Mouse (Mus musculus) spleen, adult 2 months (tissue): Measurements from ENCODE around the gene Ezh1. TPM values are rescaled to one million over a fixed set of nuclear protein-coding genes. Genes with fewer than 3 reads are reported as not detected.

Source experiments
- DNase-seq, 2 experiments: peaks; one replicate each; pipeline versions ENCODE4 v3.0.0 to v3.0.0-alpha.2; 2012 to 2021; ENCODE audit warnings: low spot score in 2 of 2, low read depth in 1 of 2
- H3K27ac ChIP-seq: fragments of 200-500 bp; 2 replicates; pipeline ENCODE4 v1.5.1; 2012; ENCODE audit warnings: low read length, inconsistent platforms; ENCODE audit not compliant: insufficient read depth
- H3K27me3 ChIP-seq: fragments of 200-500 bp; 2 replicates; pipeline ENCODE4 v1.6.1; 2012; ENCODE audit warnings: mild to moderate bottlenecking, moderate library complexity, low read length, inconsistent platforms; ENCODE audit not compliant: control insufficient read depth, insufficient read depth
- H3K36me3 ChIP-seq: fragments of 200-500 bp; 2 replicates; pipeline ENCODE4 v1.6.1; 2012; ENCODE audit warnings: mild to moderate bottlenecking, low read length, inconsistent platforms; ENCODE audit not compliant: control insufficient read depth, insufficient read depth
- H3K4me1 ChIP-seq: fragments of 200-500 bp; 2 replicates; pipeline ENCODE4 v1.6.1; 2011; ENCODE audit warnings: inconsistent platforms; ENCODE audit not compliant: control insufficient read depth, insufficient read depth, insufficient read length
- H3K4me3 ChIP-seq: fragments of 200-500 bp; 2 replicates; pipeline ENCODE4 v1.5.1; 2011; ENCODE audit warnings: mild to moderate bottlenecking, inconsistent platforms; ENCODE audit not compliant: insufficient read depth, insufficient read length; ENCODE audit errors: extremely low read depth
- CTCF ChIP-seq: fragments of 200-500 bp; IDR thresholded peaks from 2 replicates; pipeline ENCODE4 v1.5.1; 2011; ENCODE audit warnings: mild to moderate bottlenecking, inconsistent platforms; ENCODE audit not compliant: insufficient read depth, insufficient read length, insufficient replicate concordance; ENCODE audit errors: extremely low read depth
- POLR2A ChIP-seq: fragments of 200-500 bp; IDR thresholded peaks from 2 replicates; pipeline ENCODE4 v1.6.1; 2011; ENCODE audit warnings: low read depth, low read length, inconsistent platforms
- WGBS: fragments of 180-500 bp; shearing (Covaris S2); methylation state at CpG from one replicate; pipeline ENCODE4 v1.1.7; 2018; 5-methylcytosine and 5-hydroxymethylcytosine counted together
- polyA plus RNA-seq: library from polyadenylated mRNA; depleted of rRNA; stranded (reverse); fragments of >200 nt; gene quantifications from 2 replicates; pipeline ENCODE4 v1.2.3, GENCODE M21; 2012

Ezh1 gene
- polyA plus RNA-seq, 1 experiment = 30.9 TPM

GRCm38 (mm10) chr11:101245855-101246701, 19.8 kb upstream of the Ezh1 start, which contains the start of gene Ramp2:
TSS of gene Ramp2 (plus strand) at chr11:101246028.
- TF ChIP-seq CTCF (no peak), POLR2A (no peak)

GRCm38 (mm10) chr11:101245071-101245470, 18.8 kb upstream of the Ezh1 start:
- TF ChIP-seq POLR2A (no peak), CTCF (no peak)
- Histone ChIP-seq H3K36me3 (no peaks in the 10 kb centered on the region), H3K27me3 (peaks cover 13% of the 10 kb centered on the region), H3K27ac (no peak overlapping the region), H3K4me1 (peaks cover 4% of the 10 kb centered on the region; the same call in 1 of the 2 replicates), H3K4me3 (no peak overlapping the region)
- 72% methylated on average over 4 of the region's 4 CpGs for WGBS
- DNase-seq = no peak

More at GRCm38 (mm10) chr11:101245855-101246701, 19.8 kb upstream of the Ezh1 start, which contains the start of gene Ramp2:
- WGBS = 5% methylated on average over 60 of the region's 63 CpGs
- H3K27ac ChIP-seq = peak within 1 kb of the TSS; percentile 20; the same call in 1 of the 2 replicates
- H3K27me3 ChIP-seq = peaks cover 13% of the 10 kb centered on the region
- H3K36me3 ChIP-seq = no peaks in the 10 kb centered on the region
- no peak for DNase-seq
- H3K4me3 ChIP-seq = peak within 1 kb of the TSS; percentile 39
- H3K4me1 ChIP-seq = peaks cover 4% of the 10 kb centered on the region; the same call in 1 of the 2 replicates

- WGBS = 77% methylated on average over 5 of the region's 5 CpGs
- no peak for DNase-seq
- H3K4me1 ChIP-seq = no peaks in the 10 kb centered on the region
- H3K27ac ChIP-seq = no peak overlapping the region
- no peaks in the 10 kb centered on the region for H3K36me3 ChIP-seq
- TF ChIP-seq CTCF (no peak), POLR2A (no peak)
- no peak overlapping the region for H3K4me3 ChIP-seq
- no peaks in the 10 kb centered on the region; the same call in 1 of the 2 replicates for H3K27me3 ChIP-seq
Observed at GRCm38 (mm10) chr11:101238071-101238647, 11.9 kb upstream of the Ezh1 start.

- no peak for DNase-seq
- Histone ChIP-seq H3K36me3 (no peaks in the 10 kb centered on the region), H3K4me3 (no peak overlapping the region), H3K27ac (no peak overlapping the region), H3K27me3 (no peaks in the 10 kb centered on the region), H3K4me1 (no peaks in the 10 kb centered on the region)
- TF ChIP-seq POLR2A (no peak), CTCF (no peak)
- 90% methylated on average over 5 of the region's 5 CpGs for WGBS
Observed at GRCm38 (mm10) chr11:101236782-101237181, 10.5 kb upstream of the Ezh1 start.

- no peak overlapping the region for H3K4me3 ChIP-seq
- no peak for DNase-seq
- TF ChIP-seq CTCF (no peak), POLR2A (no peak)
- H3K27ac ChIP-seq = no peak overlapping the region
- H3K27me3 ChIP-seq = no peaks in the 10 kb centered on the region
- H3K4me1 ChIP-seq = no peaks in the 10 kb centered on the region
- H3K36me3 ChIP-seq = no peaks in the 10 kb centered on the region
Observed at GRCm38 (mm10) chr11:101235429-101235828, 9.2 kb upstream of the Ezh1 start.

- no peak for DNase-seq
- H3K27me3 ChIP-seq = no peaks in the 10 kb centered on the region
- TF ChIP-seq POLR2A = no peak
- TF ChIP-seq CTCF = no peak
Observed at GRCm38 (mm10) chr11:101234124-101234523, 7.9 kb upstream of the Ezh1 start.

GRCm38 (mm10) chr11:101233240-101233639, 7.0 kb upstream of the Ezh1 start:
- Histone ChIP-seq H3K27ac (no peak overlapping the region), H3K36me3 (no peaks in the 10 kb centered on the region), H3K4me1 (no peaks in the 10 kb centered on the region), H3K4me3 (no peak overlapping the region), H3K27me3 (no peaks in the 10 kb centered on the region)
- DNase-seq = no peak
- no peak for TF ChIP-seq CTCF
- no peak for TF ChIP-seq POLR2A
- 91% methylated on average over 1 of the region's 1 CpGs for WGBS

More at GRCm38 (mm10) chr11:101234124-101234523, 7.9 kb upstream of the Ezh1 start:
- H3K4me3 ChIP-seq = no peak overlapping the region
- H3K36me3 ChIP-seq = no peaks in the 10 kb centered on the region
- H3K4me1 ChIP-seq = no peaks in the 10 kb centered on the region
- no peak overlapping the region for H3K27ac ChIP-seq
